Mouse (Mus musculus) heart, adult 2 months (tissue): ENCODE data around the gene Prdx6b. TPM values are rescaled to one million over a fixed set of nuclear protein-coding genes. Genes with fewer than 3 reads are reported as not detected.

Source experiments
- DNase-seq, 2 experiments: peaks; one replicate each; pipeline ENCODE4 v3.0.0; 2021
- H3K27ac ChIP-seq: fragments of 200-600 bp; 2 replicates; pipeline ENCODE4 v1.8.1; 2022
- H3K27me3 ChIP-seq: fragments of 200-500 bp; 2 replicates; pipeline ENCODE4 v1.6.1; 2012; ENCODE audit warnings: mild to moderate bottlenecking, low read length, inconsistent platforms, mixed read lengths; ENCODE audit not compliant: control insufficient read depth, insufficient read depth
- H3K36me3 ChIP-seq: fragments of 200-500 bp; 2 replicates; pipeline ENCODE4 v1.6.1; 2012; ENCODE audit warnings: low read length, inconsistent platforms; ENCODE audit not compliant: control insufficient read depth, insufficient read depth
- H3K4me1 ChIP-seq: fragments of 200-500 bp; 2 replicates; pipeline ENCODE4 v1.6.1; 2011; ENCODE audit warnings: low read length; ENCODE audit not compliant: control insufficient read depth, insufficient read depth
- H3K4me3 ChIP-seq: fragments of 200-600 bp; 2 replicates; pipeline ENCODE4 v1.8.1; 2022
- H3K79me2 ChIP-seq: fragments of 200-500 bp; replicated peaks from 2 replicates; pipeline ENCODE4 v1.6.1; 2012; ENCODE audit warnings: mild to moderate bottlenecking, inconsistent platforms, low read length, moderate library complexity, mixed read lengths; ENCODE audit not compliant: control insufficient read depth, insufficient read depth
- H3K9ac ChIP-seq: fragments of 200-500 bp; 2 replicates; pipeline ENCODE4 v1.6.1; 2012; ENCODE audit warnings: low read depth, mild to moderate bottlenecking, control low read depth, inconsistent platforms, low read length, mixed read lengths
- CTCF ChIP-seq: fragments of 200-600 bp; IDR thresholded peaks from 2 replicates; pipeline ENCODE4 v1.8.1; 2022; ENCODE audit warnings: antibody characterized with exemption, mild to moderate bottlenecking, moderate library complexity
- EP300 ChIP-seq: fragments of 200-500 bp; IDR thresholded peaks from 2 replicates; pipeline ENCODE4 v1.6.1; 2011; ENCODE audit warnings: low read depth, low read length, control low read depth; ENCODE audit not compliant: insufficient read depth
- POLR2A ChIP-seq: fragments of 200-500 bp; IDR thresholded peaks from 2 replicates; pipeline ENCODE4 v1.6.1; 2011; ENCODE audit warnings: mild to moderate bottlenecking, low read depth, low read length, control low read depth; ENCODE audit not compliant: insufficient read depth
- WGBS: fragments of 180-500 bp; shearing (Covaris S2); methylation state at CpG from one replicate; pipeline ENCODE4 v1.1.7; 2018; 5-methylcytosine and 5-hydroxymethylcytosine counted together
- intact Hi-C: fragments of 180-260 bp; cut with DNase I; formaldehyde crosslinking; loops from one replicate; pipeline ENCODE4 v1.15.1; 2025
- long read RNA-seq: library from polyadenylated mRNA; stranded (forward); transcript quantifications from one replicate; pipeline ENCODE4 v2.0.0, GENCODE M21; 2021
- polyA plus RNA-seq: library from polyadenylated mRNA; depleted of rRNA; stranded (reverse); fragments of >200 nt; gene quantifications from 2 replicates; pipeline ENCODE4 v1.2.3, GENCODE M21; 2012; rRNA removed
- total RNA-seq, 2 experiments: library from RNA; stranded (reverse); gene quantifications; 2 replicates each; pipeline ENCODE4 v1.2.3; 2021

Gene Prdx6b
- total RNA-seq (not detected), polyA plus RNA-seq (0.06 TPM in 1 of 2 replicates, not detected in the other)
- long read RNA-seq = 0 reads

DNA sequence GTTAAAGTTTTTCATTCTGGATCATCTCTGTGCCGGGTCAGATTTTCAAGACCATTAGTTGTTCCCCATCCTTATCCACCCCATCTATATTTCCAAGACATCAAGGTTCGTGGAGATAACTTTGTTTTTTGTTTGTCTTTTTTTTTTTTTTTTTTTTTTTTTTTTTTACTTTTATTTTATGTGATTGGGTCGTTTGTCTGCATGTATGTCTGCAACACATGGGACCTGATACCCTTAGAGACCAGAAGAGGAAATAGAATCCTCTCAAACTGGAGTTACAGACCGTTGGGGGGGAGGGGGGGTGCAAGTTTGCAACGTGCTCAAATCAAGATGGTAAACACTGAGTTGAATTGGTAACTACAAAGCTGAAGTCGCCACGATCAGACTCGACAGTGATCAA, at the start of gene Prdx6b:
Gene Prdx6b (plus strand): TSS at position 301 of the 400 bp plus-strand sequence.
- no peaks in the 10 kb centered on the region for H3K36me3 ChIP-seq
- H3K27ac ChIP-seq = no peak within 1 kb of the TSS
- no peak for DNase-seq
- H3K27me3 ChIP-seq = no peaks in the 10 kb centered on the region
- no peak within 1 kb of the TSS for H3K9ac ChIP-seq
- H3K4me3 ChIP-seq = no peak within 1 kb of the TSS
- no peaks in the 10 kb centered on the region for H3K4me1 ChIP-seq
- no peak for TF ChIP-seq EP300
- no peak for TF ChIP-seq POLR2A
- TF ChIP-seq CTCF = no peak
- intact Hi-C loops = no loop called here
- H3K79me2 ChIP-seq = no peaks in the 10 kb centered on the region
- WGBS = 82% methylated on average over 8 of the region's 8 CpGs

DNA sequence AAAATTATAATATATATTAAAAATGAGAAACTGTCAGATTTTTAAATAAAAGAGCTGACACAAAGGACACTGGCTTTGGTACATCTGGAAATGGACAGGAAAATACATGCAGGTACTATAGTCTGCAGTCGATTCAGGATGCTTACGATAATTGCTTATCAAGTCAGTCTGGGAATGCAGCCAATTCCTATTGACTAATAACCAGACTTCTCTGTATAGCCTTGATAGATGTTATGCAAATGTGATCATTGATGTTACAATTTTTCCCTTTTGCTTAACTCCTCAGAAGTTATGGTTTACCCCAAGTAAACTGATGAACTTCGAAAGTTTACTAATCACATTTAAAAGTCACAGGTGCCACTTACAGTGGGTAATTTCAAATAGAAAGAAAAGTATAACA, 44.8 kb upstream of the Prdx6b start:
- no peaks in the 10 kb centered on the region for H3K4me1 ChIP-seq
- no peak overlapping the region for H3K4me3 ChIP-seq
- no peaks in the 10 kb centered on the region for H3K27me3 ChIP-seq
- intact Hi-C loops = no loop called here
- DNase-seq = no peak
- 43% methylated on average over 3 of the region's 3 CpGs for WGBS
- TF ChIP-seq EP300 (no peak), CTCF (no peak), POLR2A (no peak)
- no peak overlapping the region for H3K9ac ChIP-seq
- no peak overlapping the region for H3K27ac ChIP-seq
- no peaks in the 10 kb centered on the region for H3K36me3 ChIP-seq
- no peaks in the 10 kb centered on the region for H3K79me2 ChIP-seq

DNA sequence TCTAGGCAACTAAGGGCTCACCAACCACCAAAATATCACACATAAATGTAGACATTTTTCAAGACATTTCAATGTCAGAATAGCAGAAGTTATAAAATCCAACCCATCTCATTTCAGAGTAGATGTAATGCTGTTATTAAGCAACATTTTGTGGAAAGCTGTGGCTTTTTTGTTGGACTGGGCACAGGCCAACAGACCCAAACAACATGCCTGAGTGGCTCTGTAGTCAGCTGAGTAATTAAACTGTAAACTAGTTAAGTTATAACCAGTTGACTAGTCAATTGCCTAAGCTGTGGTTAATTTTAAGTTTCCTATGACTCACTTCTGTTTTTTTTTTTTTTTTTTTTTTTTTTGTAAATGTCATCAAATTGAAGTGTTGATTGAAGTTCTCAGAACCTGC, 44.4 kb upstream of the Prdx6b start:
- H3K79me2 ChIP-seq = no peaks in the 10 kb centered on the region
- H3K4me1 ChIP-seq = no peaks in the 10 kb centered on the region
- TF ChIP-seq EP300 (no peak), CTCF (no peak), POLR2A (no peak)
- no peaks in the 10 kb centered on the region for H3K27me3 ChIP-seq
- no peak overlapping the region for H3K9ac ChIP-seq
- DNase-seq = no peak
- H3K27ac ChIP-seq = no peak overlapping the region
- H3K4me3 ChIP-seq = no peak overlapping the region
- intact Hi-C loops = no loop called here
- no peaks in the 10 kb centered on the region for H3K36me3 ChIP-seq

DNA sequence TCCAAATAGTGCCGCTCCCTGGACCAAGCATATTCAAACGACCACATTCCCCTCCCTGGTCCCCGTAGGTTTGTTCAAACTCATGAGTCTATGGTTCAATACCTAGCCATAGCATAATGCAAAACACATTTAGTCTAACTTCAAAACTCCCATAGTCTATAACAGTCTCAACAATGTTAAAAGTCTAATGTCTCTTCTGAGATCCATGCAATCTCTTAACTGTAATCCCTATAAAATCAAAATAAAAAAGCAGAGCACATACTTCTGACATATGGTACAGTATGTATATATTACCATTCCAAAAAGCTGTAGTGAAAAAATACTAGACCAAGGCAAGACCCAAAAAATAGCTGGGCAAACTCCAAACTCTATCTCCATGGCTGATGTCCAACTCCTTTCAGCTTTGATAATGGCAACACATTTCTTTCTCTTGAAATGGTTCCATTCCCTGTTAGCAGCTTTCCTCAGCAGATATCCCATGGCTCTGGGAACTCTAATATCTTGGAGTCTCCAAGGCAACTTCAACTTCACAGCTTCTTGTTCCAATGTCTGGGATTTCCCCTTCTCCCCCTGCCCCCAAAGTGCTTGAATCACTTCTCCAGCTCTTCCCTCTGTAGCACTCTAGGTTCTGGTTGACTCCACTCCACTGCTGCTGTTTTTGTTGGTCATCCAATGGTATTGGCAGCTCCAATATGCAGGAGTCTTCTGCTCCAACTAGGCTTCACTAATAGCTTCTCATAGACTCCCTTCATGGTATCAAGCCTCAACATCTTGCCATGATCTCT, 32.2 kb upstream of the Prdx6b start:
- no peaks in the 10 kb centered on the region for H3K27me3 ChIP-seq
- intact Hi-C loops = no loop called here
- H3K27ac ChIP-seq = no peak overlapping the region
- no peak for DNase-seq
- TF ChIP-seq EP300 (no peak), CTCF (no peak), POLR2A (no peak)
- no peaks in the 10 kb centered on the region for H3K4me1 ChIP-seq
- no peak overlapping the region for H3K9ac ChIP-seq
- 77% methylated on average over 3 of the region's 3 CpGs for WGBS
- H3K4me3 ChIP-seq = no peak overlapping the region
- H3K79me2 ChIP-seq = no peaks in the 10 kb centered on the region
- H3K36me3 ChIP-seq = no peaks in the 10 kb centered on the region

DNA sequence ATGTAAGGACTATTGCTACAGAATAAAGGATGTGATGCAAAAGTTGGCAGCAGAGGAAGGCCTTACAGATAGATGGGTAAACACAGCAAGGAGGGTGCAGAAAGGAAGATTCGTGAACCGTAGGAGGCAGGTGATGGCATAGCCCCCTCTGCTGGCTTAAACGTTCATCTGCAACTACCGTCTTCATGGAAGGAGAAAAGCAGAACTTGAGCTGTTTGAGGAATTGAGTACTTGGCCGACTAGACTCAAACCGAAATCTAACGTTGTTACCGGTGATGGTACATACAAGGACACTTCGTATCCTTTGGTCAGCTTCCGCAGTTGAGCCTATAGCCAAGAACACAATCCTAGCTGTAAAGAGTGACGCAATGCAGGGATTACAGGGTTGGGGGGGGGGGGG, 25.4 kb upstream of the Prdx6b start:
- Histone ChIP-seq H3K27me3 (no peaks in the 10 kb centered on the region), H3K4me3 (no peak overlapping the region), H3K79me2 (no peaks in the 10 kb centered on the region), H3K4me1 (peaks cover 3% of the 10 kb centered on the region), H3K9ac (peak overlapping the region; percentile 40; the same call in 1 of the 2 replicates), H3K27ac (no peak overlapping the region), H3K36me3 (peaks cover 2% of the 10 kb centered on the region)
- TF ChIP-seq EP300 = 0 out of 2 replicates have a peak, but pooled peaks have one; percentile 45
- TF ChIP-seq CTCF = peak; percentile 88
- no peak for TF ChIP-seq POLR2A
- 13% methylated on average over 11 of the region's 11 CpGs for WGBS
- peak; percentile 37 to 49 for DNase-seq
- intact Hi-C loops = loop anchor here (1.0 kb wide), 1 partner anchor 402 kb away; no protein-coding TSS in a partner anchor

DNA sequence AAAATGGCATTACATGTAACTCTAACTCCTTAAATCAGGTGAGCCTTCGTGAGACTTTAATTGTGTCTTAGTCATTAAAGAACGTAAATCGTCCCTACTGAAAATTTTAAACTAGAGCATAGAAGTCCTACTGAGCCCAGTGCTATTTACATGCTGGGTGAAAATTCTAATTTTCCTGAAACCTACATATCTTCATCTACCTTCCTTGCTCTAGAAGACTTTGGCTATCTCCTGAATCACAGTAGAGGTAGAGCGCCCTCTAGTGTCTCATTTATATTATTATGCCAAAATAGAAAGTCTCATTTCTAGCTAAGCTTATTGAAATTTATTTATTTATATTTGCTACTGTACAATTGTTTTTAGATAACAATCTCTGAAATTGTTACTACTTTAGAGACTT, 24.2 kb upstream of the Prdx6b start:
- Histone ChIP-seq H3K9ac (no peak overlapping the region), H3K27ac (no peak overlapping the region), H3K27me3 (no peaks in the 10 kb centered on the region), H3K4me1 (peaks cover 3% of the 10 kb centered on the region), H3K4me3 (no peak overlapping the region), H3K36me3 (peaks cover 2% of the 10 kb centered on the region), H3K79me2 (no peaks in the 10 kb centered on the region)
- intact Hi-C loops = no loop called here
- 58% methylated on average over 4 of the region's 4 CpGs for WGBS
- TF ChIP-seq POLR2A (no peak), CTCF (peak; percentile 87)
- DNase-seq = no peak
